Mouse (Mus musculus): ENCODE results near the gene Mboat2. TPM values are rescaled to one million over a fixed set of nuclear protein-coding genes. Genes with fewer than 3 reads are reported as not detected.

Mboat2 gene
- polyA plus RNA-seq (2016; fragmentation: Nextera tagmentation; extraction: Ambion mirVana): 42.5 and 49.6 TPM in 2 replicates

DNA sequence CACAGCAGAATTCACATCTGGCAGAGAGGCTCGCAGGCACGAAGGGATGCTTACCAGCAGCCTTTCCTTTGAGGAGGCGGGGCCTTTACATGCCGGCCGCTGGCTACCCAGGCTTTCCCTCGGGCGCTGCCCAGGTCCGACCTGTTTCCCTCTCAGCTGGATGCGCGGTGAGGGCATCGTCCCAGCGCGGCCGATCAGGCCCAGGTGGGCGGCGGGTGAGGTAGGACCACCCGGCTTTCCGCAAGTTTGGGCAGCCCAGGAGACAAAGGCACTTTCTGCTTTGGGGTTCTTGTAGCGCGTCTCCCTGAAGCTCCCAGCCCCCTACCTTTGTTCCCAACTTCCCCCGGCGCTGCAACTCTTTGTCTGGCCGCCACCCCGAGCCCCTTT lies at the start of gene Mboat2:
Gene Mboat2 (plus strand): TSS at position 114 of the 387 bp plus-strand sequence.
- no peaks in the 10 kb centered on the region for H3K36me3 ChIP-seq
- H3K9me3 ChIP-seq (replicated peaks): no peaks in the 10 kb centered on the region
- H3K4me3 ChIP-seq: peak within 1 kb of the TSS; percentile 95
- H3K4me1 ChIP-seq: peaks cover 37% of the 10 kb centered on the region
- 0% methylated on average over 24 of the region's 24 CpGs for whole genome bisulfite sequencing
- H3K27me3 ChIP-seq (ENCODE audit: low read depth, poor library complexity, severe bottlenecking): no peaks in the 10 kb centered on the region
- no peak for DNase-seq (ENCODE audit: low spot score)
- peak within 1 kb of the TSS; percentile 99 for H3K27ac ChIP-seq

DNA sequence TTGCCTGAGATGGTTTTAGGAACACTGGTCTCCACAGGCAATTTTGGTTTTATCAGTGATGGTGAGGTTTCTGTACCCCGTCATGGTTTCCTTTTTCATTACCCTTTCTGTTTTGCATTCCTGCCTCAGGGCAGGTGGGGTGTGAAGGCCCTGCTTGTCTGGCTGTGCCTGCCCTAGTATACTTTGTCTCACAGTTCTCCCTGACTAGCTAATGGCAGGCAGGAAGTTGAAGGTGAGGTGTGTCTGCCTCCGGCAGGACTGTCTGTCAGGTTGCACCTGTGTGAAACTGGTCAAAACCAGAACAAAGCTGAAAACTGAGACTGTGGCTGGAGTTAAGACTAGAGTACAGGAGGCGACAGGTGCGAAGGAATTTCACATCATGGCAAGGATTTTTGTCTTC lies 46.9 kb upstream of the Mboat2 start:
- Histone ChIP-seq H3K36me3 (no peaks in the 10 kb centered on the region), H3K27me3 (ENCODE audit: low read depth, poor library complexity, severe bottlenecking) (no peaks in the 10 kb centered on the region), H3K9me3 (replicated peaks) (no peaks in the 10 kb centered on the region), H3K27ac (no peak overlapping the region), H3K4me3 (no peak overlapping the region), H3K4me1 (peaks cover 29% of the 10 kb centered on the region; the same call in 1 of the 2 replicates)
- 64% methylated on average over 4 of the region's 4 CpGs for WGBS
- no peak for DNase-seq (ENCODE audit: low spot score)

DNA sequence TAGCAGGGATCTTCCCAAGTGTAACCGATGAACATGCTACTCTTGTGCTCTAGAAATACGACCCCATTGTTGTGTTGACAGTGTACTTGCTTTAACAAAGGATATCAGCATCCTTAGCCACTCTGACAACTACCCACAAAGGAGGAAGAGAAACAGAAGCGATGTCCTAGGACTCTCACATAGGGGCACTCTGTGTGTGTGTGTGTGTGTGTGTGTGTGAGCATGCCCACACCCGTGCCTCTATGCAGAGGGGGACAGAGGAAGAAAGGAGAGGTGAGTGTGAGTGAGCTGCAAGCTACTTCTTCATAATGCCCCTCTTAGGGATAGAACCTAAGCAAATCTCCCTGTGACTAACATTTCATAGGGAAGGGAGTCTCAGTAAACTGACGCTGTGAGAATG lies 44.8 kb upstream of the Mboat2 start:
- no peaks in the 10 kb centered on the region for H3K27me3 ChIP-seq (ENCODE audit: low read depth, poor library complexity, severe bottlenecking)
- no peaks in the 10 kb centered on the region for H3K36me3 ChIP-seq
- H3K9me3 ChIP-seq (replicated peaks): no peaks in the 10 kb centered on the region
- no peak overlapping the region for H3K4me3 ChIP-seq
- WGBS: 78% methylated on average over 5 of the region's 5 CpGs
- peaks cover 14% of the 10 kb centered on the region; the same call in 1 of the 2 replicates for H3K4me1 ChIP-seq
- H3K27ac ChIP-seq: no peak overlapping the region
- no peak for DNase-seq (ENCODE audit: low spot score)

DNA sequence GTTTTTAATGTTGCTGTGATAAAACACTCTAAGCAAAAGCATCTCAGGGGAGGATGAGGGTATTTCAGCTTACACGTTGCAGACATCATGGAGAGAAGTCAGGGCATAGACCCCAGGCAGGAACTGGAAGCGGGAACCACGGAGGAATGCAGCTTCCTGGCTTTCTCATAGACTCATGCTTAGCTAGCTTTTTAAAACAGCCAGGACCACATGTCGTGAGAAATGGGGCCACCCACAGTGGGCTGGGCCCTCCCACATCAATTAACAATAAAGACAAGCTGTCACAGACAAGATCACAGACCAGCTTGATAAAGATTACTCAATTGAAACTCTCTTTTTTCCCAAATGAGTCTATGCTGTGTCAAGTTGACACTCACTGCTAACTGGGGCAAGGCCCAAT lies 44.4 kb upstream of the Mboat2 start:
- no peaks in the 10 kb centered on the region for H3K27me3 ChIP-seq (ENCODE audit: low read depth, poor library complexity, severe bottlenecking)
- peaks cover 14% of the 10 kb centered on the region; the same call in 1 of the 2 replicates for H3K4me1 ChIP-seq
- 35% methylated on average over 4 of the region's 4 CpGs for WGBS
- no peak overlapping the region for H3K4me3 ChIP-seq
- no peaks in the 10 kb centered on the region for H3K9me3 ChIP-seq (replicated peaks)
- DNase-seq (ENCODE audit: low spot score): no peak
- H3K36me3 ChIP-seq: no peaks in the 10 kb centered on the region
- H3K27ac ChIP-seq: no peak overlapping the region

DNA sequence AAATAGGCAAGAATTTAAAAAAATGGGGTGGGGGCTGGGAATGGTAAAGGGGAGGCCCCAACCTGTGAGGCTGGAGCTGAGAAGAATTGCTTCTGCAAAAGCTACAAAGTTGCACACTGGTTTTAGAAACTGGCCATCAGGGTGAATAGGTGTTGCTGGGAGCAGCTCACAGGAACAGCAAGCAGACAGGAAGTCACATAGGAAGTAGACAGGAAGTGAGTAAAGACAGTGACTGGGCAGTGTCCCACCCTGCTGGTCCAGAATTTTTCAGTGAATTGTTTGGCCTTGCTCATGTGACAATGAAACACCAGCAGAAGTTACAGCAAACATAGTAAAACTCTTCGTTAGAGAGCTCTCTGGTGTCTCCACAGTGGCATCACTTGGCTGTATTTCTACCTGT lies 41.0 kb upstream of the Mboat2 start:
- Histone ChIP-seq H3K4me3 (no peak overlapping the region), H3K9me3 (replicated peaks) (no peaks in the 10 kb centered on the region), H3K36me3 (no peaks in the 10 kb centered on the region), H3K4me1 (peaks cover 9% of the 10 kb centered on the region; the same call in 1 of the 2 replicates), H3K27ac (no peak overlapping the region), H3K27me3 (ENCODE audit: low read depth, poor library complexity, severe bottlenecking) (no peaks in the 10 kb centered on the region)
- DNase-seq (ENCODE audit: low spot score): no peak
- WGBS: 79% methylated on average over 1 of the region's 1 CpGs

DNA sequence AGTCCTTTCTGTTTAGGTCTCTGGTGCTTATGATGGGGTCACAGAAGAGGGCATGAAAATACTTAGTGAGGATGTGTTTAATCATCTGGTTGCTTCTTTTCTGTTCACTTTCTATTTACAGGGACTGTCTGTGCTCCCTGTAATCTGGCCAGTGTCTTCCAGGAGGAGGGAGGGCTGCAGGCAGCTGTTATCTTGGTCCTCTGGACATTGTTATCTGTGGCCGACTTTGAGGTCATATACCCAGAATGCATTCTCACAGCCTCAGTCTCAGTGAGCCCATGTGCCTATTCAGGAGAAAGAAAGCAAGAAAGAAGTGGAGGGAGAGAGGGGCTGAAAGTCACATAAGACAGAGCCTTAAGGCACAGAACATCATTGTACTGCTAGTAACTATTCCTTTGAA lies 19.4 kb upstream of the Mboat2 start:
- WGBS: 21% methylated on average over 1 of the region's 1 CpGs
- Histone ChIP-seq H3K27me3 (ENCODE audit: low read depth, poor library complexity, severe bottlenecking) (no peaks in the 10 kb centered on the region), H3K4me1 (no peaks in the 10 kb centered on the region), H3K4me3 (no peak overlapping the region), H3K27ac (no peak overlapping the region), H3K36me3 (no peaks in the 10 kb centered on the region), H3K9me3 (replicated peaks) (no peaks in the 10 kb centered on the region)
- no peak for DNase-seq (ENCODE audit: low spot score)

DNA sequence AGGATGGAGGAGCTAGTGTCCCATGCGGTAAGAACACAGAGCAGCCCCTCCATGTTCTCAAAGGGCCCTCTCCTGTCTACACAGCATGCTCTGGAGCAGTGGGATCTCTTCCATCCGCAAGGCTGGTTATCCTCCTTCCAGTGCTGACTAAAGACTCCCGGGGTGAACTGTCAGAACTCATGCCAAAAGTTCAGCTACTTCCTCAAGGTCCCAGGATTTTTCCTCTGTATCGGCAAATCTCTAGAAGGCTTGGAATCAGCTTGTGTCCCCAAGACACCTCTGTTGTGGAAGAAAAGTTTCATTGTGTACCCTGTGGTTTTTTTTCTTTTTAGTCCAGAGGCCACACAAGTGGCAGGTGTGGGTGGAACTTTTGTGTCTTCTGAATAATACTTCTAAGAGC lies 18.8 kb upstream of the Mboat2 start:
- no peaks in the 10 kb centered on the region for H3K36me3 ChIP-seq
- no peak overlapping the region for H3K4me3 ChIP-seq
- no peaks in the 10 kb centered on the region for H3K27me3 ChIP-seq (ENCODE audit: low read depth, poor library complexity, severe bottlenecking)
- H3K9me3 ChIP-seq (replicated peaks): no peaks in the 10 kb centered on the region
- no peaks in the 10 kb centered on the region for H3K4me1 ChIP-seq
- no peak for DNase-seq (ENCODE audit: low spot score)
- H3K27ac ChIP-seq: no peak overlapping the region
- WGBS: 86% methylated on average over 4 of the region's 4 CpGs

DNA sequence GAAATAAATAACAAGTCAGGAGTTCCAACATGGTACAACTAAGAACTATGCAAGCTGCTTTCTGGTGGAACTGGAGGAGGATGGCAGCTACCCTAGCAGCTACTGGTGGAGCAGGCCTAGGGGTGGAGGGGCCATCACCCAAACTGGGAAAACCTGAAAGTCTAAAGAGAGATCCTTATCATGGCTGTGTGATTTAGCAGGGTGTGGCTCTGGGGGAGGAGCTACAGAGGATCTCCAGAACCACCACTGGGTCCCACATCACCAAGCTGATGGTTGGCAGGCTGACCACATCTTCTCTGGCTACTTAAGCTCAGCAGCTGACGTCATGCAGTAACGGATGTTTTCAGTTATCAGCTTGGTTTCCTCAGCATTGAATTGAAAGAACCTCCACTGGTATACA lies 7.8 kb upstream of the Mboat2 start:
- H3K36me3 ChIP-seq: no peaks in the 10 kb centered on the region
- no peak for DNase-seq (ENCODE audit: low spot score)
- H3K27ac ChIP-seq: no peak overlapping the region
- peaks cover 6% of the 10 kb centered on the region; the same call in 1 of the 2 replicates for H3K4me1 ChIP-seq
- H3K27me3 ChIP-seq (ENCODE audit: low read depth, poor library complexity, severe bottlenecking): no peaks in the 10 kb centered on the region
- H3K9me3 ChIP-seq (replicated peaks): no peaks in the 10 kb centered on the region
- H3K4me3 ChIP-seq: no peak overlapping the region
- 87% methylated on average over 2 of the region's 2 CpGs for WGBS

DNA sequence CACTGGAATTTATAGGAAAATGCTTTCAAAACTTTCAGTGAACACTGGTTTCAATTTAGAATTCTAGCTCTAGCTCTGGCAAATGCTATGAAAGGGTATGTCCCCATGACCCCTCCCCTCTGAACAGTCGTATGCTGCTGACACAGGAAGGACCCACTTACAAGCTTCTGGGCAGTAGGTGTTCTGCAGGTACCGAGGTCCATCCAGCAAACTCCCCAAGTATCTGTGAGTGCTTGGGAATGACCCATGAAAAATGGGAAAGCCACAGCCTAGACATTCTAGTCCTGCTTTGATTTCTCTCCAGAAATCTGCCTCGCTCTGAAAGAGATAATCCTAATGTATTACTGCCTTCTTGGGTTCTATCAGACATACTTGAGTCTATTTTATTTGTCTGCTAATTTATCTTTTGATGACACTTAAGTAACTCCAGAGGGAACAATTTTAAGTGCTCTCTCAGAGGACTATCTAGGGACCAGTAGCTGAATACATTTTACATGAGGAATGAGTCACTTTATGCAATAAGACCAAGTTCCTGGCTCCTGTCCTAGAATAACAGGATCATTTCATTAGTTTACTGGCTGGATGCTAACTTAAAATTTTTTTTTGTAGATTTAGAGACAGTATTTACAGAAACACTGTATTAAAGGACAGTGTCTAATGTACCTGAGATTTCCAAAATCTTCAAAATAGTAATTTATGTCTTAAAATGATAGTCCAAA lies 6.9 kb upstream of the Mboat2 start:
- no peaks in the 10 kb centered on the region for H3K27me3 ChIP-seq (ENCODE audit: low read depth, poor library complexity, severe bottlenecking)
- WGBS: 87% methylated on average over 3 of the region's 3 CpGs
- peaks cover 6% of the 10 kb centered on the region; the same call in 1 of the 2 replicates for H3K4me1 ChIP-seq
- no peaks in the 10 kb centered on the region for H3K36me3 ChIP-seq
- H3K4me3 ChIP-seq: no peak overlapping the region
- H3K27ac ChIP-seq: no peak overlapping the region
- H3K9me3 ChIP-seq (replicated peaks): no peaks in the 10 kb centered on the region
- DNase-seq (ENCODE audit: low spot score): no peak

DNA sequence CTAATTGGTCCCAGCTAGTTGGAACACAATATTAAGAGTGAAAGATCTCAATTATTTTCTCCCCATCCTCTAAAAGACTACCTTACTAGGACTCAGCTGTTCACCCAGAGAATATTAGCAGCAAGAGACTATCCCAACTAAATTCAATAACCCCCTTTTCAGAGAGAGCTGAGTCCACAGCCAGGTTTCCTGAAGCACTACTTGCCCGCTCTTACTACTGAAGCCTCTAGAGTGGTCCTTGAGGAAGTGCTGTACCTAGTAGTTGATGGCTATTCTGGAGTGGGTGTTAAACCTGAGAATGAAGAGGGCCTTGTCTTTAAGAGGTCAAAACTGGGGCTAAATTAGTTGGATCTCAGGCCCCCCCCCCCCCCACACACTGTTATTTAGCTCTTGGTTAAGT lies 593 bp upstream of the Mboat2 start:
- no peak for DNase-seq (ENCODE audit: low spot score)
- Histone ChIP-seq H3K9me3 (replicated peaks) (no peaks in the 10 kb centered on the region), H3K4me3 (peak overlapping the region; percentile 95), H3K27me3 (ENCODE audit: low read depth, poor library complexity, severe bottlenecking) (no peaks in the 10 kb centered on the region), H3K36me3 (no peaks in the 10 kb centered on the region), H3K4me1 (peaks cover 37% of the 10 kb centered on the region), H3K27ac (peak overlapping the region; percentile 99)
- 79% methylated on average over 1 of the region's 1 CpGs for WGBS

DNA sequence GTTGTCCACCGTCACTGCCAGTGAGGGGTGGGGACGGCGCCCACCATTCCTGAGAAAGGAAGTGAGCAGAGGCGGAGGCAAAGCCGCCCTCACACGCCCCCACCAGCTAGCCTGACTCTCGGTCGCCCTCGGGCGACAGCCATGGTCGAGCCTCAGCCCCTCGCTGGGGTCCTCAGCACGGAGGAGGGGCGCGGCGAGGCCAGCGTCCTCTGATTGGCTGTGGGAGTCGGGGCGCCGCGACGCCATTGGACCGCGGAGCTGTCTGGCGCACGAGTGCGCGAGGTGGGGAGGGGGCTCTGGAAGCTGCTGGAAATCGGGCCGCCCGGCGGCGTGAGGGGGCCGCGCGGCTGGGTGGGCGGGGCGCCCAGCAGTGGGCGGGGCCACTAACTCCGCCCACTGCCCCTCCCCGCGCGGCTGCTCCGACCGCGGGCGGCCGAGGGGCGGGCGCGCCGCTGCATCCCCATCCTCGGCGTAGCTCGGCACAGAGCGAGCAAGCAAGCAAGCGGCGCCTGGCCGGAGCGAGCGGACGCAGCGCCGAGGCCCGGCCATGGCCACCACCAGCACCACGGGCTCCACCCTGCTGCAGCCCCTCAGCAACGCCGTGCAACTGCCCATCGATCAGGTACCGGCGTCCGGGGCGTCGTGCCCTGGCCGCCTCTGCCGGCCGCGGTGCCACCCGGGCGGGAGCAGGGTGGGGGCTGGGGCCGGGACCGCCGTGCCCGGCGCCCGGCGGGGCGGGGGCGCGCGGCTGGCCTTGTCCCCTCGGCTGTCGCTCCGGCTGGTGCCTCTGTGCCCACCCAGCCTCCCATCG lies 679 bp downstream of the Mboat2 start:
- no peaks in the 10 kb centered on the region for H3K9me3 ChIP-seq (replicated peaks)
- 2% methylated on average over 91 of the region's 95 CpGs for WGBS
- no peaks in the 10 kb centered on the region for H3K36me3 ChIP-seq
- peaks cover 37% of the 10 kb centered on the region for H3K4me1 ChIP-seq
- no peaks in the 10 kb centered on the region for H3K27me3 ChIP-seq (ENCODE audit: low read depth, poor library complexity, severe bottlenecking)
- DNase-seq (ENCODE audit: low spot score): peak; percentile 97
- peak overlapping the region; percentile 95 for H3K4me3 ChIP-seq
- H3K27ac ChIP-seq: peak overlapping the region; percentile 99

DNA sequence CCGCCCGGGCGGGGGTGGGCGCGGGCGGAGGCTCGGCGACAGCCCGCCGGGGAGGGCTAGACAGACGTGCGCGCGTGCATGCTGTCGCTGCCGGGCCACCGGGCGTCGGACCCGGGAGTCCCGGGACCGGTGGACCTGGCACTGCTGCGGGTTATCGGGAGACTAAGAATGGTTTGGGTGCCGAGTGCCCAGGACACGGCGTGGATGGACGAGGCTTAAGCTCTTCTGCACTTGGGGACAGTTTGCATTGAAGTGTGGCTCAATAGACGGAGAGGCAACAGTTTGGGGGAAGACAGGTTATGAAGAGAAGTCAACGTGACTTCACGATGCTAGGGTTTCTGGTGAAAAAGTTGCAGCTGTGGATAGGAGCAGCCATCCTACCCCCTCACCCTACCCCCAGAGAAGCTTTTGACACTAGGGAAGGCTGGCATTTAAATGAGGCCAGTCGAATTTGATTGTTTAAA lies 1.3 kb downstream of the Mboat2 start:
- Histone ChIP-seq H3K4me3 (peak overlapping the region; percentile 95), H3K9me3 (replicated peaks) (no peaks in the 10 kb centered on the region), H3K4me1 (peaks cover 34% of the 10 kb centered on the region), H3K36me3 (no peaks in the 10 kb centered on the region), H3K27ac (peak overlapping the region; percentile 99), H3K27me3 (ENCODE audit: low read depth, poor library complexity, severe bottlenecking) (no peaks in the 10 kb centered on the region)
- WGBS: under 1% methylated on average over 32 of the region's 32 CpGs
- DNase-seq (ENCODE audit: low spot score): no peak

DNA sequence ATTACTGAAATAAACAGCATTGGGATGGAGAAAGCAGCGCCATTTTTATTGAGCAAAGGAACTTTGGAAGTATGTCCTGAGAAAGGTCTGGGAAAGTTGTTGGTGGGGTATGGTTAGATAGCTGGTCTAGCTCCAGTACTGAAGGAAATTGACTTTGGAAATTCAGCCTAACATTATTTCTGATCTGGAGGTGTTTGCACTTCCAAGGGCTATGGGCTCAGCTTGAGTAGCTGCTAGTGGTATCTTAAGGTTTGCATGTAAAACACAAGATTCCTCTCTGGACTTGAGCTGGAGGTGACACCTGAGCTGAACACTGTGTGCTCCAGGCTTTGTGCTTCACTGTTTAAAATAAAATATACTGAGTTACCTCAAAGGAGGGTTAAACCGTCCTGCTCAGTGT lies 1.8 kb downstream of the Mboat2 start:
- no peaks in the 10 kb centered on the region for H3K9me3 ChIP-seq (replicated peaks)
- H3K27me3 ChIP-seq (ENCODE audit: low read depth, poor library complexity, severe bottlenecking): no peaks in the 10 kb centered on the region
- peaks cover 35% of the 10 kb centered on the region for H3K4me1 ChIP-seq
- H3K36me3 ChIP-seq: no peaks in the 10 kb centered on the region
- no peak for DNase-seq (ENCODE audit: low spot score)
- peak overlapping the region; percentile 99 for H3K27ac ChIP-seq
- WGBS: 37% methylated on average over 2 of the region's 2 CpGs
- H3K4me3 ChIP-seq: peak overlapping the region; percentile 95
